Mouse (Mus musculus) erythroblast, embryonic 14.5 days (primary cell): ENCODE measurements around the gene Asb4. TPM values are rescaled to one million over a fixed set of nuclear protein-coding genes. Genes with fewer than 3 reads are reported as not detected.

ENCODE experiments used
- H3K27me3 ChIP-seq: 2 replicates; pipeline ENCODE4 v1.6.1; 2012; ENCODE audit warnings: inconsistent platforms; ENCODE audit not compliant: control insufficient read depth
- H3K36me3 ChIP-seq: 2 replicates; pipeline ENCODE4 v1.6.1; 2012; ENCODE audit warnings: mild to moderate bottlenecking, inconsistent platforms; ENCODE audit not compliant: control insufficient read depth
- H3K4me1 ChIP-seq: 2 replicates; pipeline ENCODE4 v1.6.1; 2012; ENCODE audit warnings: inconsistent platforms; ENCODE audit not compliant: control insufficient read depth
- H3K4me3 ChIP-seq: replicated peaks from 2 replicates; pipeline ENCODE3; 2012; ENCODE audit warnings: moderate library complexity, mild to moderate bottlenecking, inconsistent platforms
- H3K9me3 ChIP-seq: 2 replicates; pipeline ENCODE4 v1.6.1; 2012; ENCODE audit warnings: low read length, inconsistent platforms, mixed read lengths; ENCODE audit not compliant: control insufficient read depth
- GATA1 ChIP-seq: IDR thresholded peaks from 2 replicates; pipeline ENCODE4 v1.6.1; 2012; ENCODE audit warnings: low read length, inconsistent platforms, mixed read lengths
- TAL1 ChIP-seq: IDR thresholded peaks from 3 replicates; pipeline ENCODE4 v1.6.1; 2012; ENCODE audit warnings: low read length, inconsistent platforms, mixed read lengths
- polyA plus RNA-seq: library from polyadenylated mRNA; stranded (reverse); fragments of >175 nt; gene quantifications from 2 replicates; pipeline ENCODE4 v1.2.3, GENCODE M21; 2012

The Asb4 gene
- polyA plus RNA-seq, 1 experiment: not detected

GRCm38 (mm10) chr6:5448396-5448795, 65.2 kb downstream of the Asb4 start:
- no peaks in the 10 kb centered on the region for H3K36me3 ChIP-seq
- H3K27me3 ChIP-seq: no peaks in the 10 kb centered on the region
- H3K4me1 ChIP-seq: peaks cover 2% of the 10 kb centered on the region
- no peaks in the 10 kb centered on the region for H3K9me3 ChIP-seq
- no peak for TF ChIP-seq TAL1
- no peak for TF ChIP-seq GATA1
- no peak overlapping the region for H3K4me3 ChIP-seq

GRCm38 (mm10) chr6:5449878-5450277, 66.7 kb downstream of the Asb4 start:
- TF ChIP-seq TAL1: no peak
- no peak for TF ChIP-seq GATA1
- Histone ChIP-seq H3K4me1 (peaks cover 2% of the 10 kb centered on the region), H3K4me3 (no peak overlapping the region), H3K36me3 (no peaks in the 10 kb centered on the region), H3K9me3 (no peaks in the 10 kb centered on the region), H3K27me3 (no peaks in the 10 kb centered on the region)

- Histone ChIP-seq H3K27me3 (no peaks in the 10 kb centered on the region), H3K9me3 (no peaks in the 10 kb centered on the region), H3K36me3 (no peaks in the 10 kb centered on the region), H3K4me1 (no peaks in the 10 kb centered on the region), H3K4me3 (no peak overlapping the region)
- no peak for TF ChIP-seq GATA1
- TF ChIP-seq TAL1: no peak
Observed at GRCm38 (mm10) chr6:5455836-5456235, 72.7 kb downstream of the Asb4 start.

DNA sequence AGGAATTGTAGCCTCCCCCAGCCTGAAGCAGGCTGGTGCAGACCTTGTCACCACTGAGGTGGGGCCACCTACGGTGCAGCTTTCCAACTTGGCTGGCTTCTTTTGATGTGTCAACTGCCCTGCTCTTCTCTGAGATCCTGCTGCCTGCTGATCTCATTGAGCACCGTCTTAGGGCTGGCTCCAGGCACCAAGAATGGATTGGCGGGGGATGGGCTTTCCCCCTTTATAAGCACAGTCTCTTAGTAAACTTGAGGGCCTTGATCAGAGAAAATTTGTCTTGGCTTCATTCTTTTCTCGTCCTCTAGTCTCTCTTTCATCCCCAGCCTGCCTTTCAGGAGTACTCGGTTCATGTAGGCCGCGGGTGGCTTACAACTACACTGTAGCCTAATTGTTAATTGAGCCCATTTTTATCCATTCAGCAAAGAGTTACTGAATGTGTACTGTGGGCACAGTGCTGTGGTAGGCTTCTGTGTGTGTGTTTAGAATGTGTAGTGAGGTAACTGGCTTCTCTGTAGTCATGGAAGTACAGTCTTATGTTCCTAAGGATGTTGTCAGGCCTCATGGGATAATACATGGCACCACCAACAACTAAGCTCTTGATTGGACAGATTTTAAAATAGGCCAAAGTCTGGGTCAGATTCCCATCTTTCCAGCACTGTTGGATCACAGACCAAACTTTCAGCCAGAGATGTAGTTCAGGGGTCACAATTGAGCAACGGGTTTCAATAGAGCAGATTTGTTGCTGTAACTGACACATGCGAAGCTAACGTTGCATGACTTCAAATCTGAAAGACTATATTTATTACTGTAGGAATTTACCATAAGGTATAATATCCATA, 87.5 kb downstream of the Asb4 start:
- Histone ChIP-seq H3K9me3 (no peaks in the 10 kb centered on the region), H3K36me3 (no peaks in the 10 kb centered on the region), H3K4me1 (no peaks in the 10 kb centered on the region), H3K4me3 (no peak overlapping the region), H3K27me3 (no peaks in the 10 kb centered on the region)
- no peak for TF ChIP-seq GATA1
- TF ChIP-seq TAL1: no peak

- H3K36me3 ChIP-seq: no peaks in the 10 kb centered on the region
- H3K9me3 ChIP-seq: no peaks in the 10 kb centered on the region
- H3K4me3 ChIP-seq: no peak overlapping the region
- TF ChIP-seq TAL1: no peak
- no peak for TF ChIP-seq GATA1
- H3K27me3 ChIP-seq: no peaks in the 10 kb centered on the region
- H3K4me1 ChIP-seq: no peaks in the 10 kb centered on the region
Observed at GRCm38 (mm10) chr6:5472692-5473091, 89.5 kb downstream of the Asb4 start.

GRCm38 (mm10) chr6:5474021-5474420, 90.8 kb downstream of the Asb4 start:
- TF ChIP-seq TAL1 (no peak), GATA1 (no peak)
- no peak overlapping the region for H3K4me3 ChIP-seq
- no peaks in the 10 kb centered on the region for H3K9me3 ChIP-seq
- no peaks in the 10 kb centered on the region for H3K27me3 ChIP-seq
- no peaks in the 10 kb centered on the region for H3K36me3 ChIP-seq
- H3K4me1 ChIP-seq: no peaks in the 10 kb centered on the region

DNA sequence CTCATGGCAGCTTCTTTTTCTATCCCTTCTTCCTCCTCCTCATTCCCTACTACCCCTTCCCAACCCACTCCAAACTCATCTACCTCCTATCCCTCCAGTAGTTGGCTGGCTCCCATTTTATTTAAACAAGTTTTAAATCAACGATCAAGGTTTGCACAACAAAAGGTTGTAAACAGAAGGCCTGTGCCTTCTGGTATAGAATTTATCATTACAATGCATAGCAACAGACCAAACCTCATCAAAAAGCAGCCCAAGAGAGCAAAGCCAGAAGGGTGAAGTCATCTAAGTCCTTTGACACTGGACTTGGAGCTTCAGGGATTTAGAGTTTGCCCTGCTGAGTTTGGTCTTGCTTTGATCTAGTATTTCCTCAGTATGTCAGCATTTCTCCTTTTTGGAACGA, 97.9 kb downstream of the Asb4 start:
- TF ChIP-seq TAL1: no peak
- TF ChIP-seq GATA1: no peak
- Histone ChIP-seq H3K4me3 (no peak overlapping the region), H3K4me1 (no peaks in the 10 kb centered on the region), H3K27me3 (no peaks in the 10 kb centered on the region), H3K9me3 (no peaks in the 10 kb centered on the region), H3K36me3 (no peaks in the 10 kb centered on the region; the same call in 1 of the 2 replicates)

DNA sequence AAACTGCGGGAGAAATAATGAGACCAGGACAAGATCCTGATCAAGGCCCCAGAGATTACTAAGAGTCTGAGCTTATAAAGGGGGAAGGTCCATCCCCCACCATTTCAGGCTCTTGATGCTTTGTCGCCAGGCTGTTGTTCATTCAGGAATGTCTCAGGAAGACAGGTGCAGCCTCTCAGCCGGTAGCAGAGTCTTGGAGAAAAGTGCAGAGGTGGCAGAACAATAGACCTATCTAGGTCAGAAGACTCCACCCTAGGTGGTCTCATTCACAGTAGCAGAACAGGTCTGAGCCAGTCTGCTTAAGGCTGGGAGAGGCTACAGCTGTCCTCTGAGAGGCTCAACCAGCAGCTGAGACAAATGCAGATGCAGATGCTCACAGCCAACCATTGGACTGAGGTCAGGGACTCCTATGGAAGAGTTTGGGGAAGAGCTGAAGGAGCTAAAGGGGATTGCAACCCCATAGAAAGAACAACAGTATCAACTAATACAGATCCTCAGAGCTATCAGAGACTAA, 99.1 kb downstream of the Asb4 start:
- Histone ChIP-seq H3K9me3 (no peaks in the 10 kb centered on the region), H3K36me3 (no peaks in the 10 kb centered on the region; the same call in 1 of the 2 replicates), H3K4me1 (no peaks in the 10 kb centered on the region), H3K27me3 (no peaks in the 10 kb centered on the region), H3K4me3 (no peak overlapping the region)
- TF ChIP-seq TAL1 (no peak), GATA1 (no peak)

Other genes with a start within 250 kb of the Asb4 start
- gene Pon1, start 189.4 kb upstream of the Asb4 start, polyA plus RNA-seq: not detected in 2 replicates
- 0.02 TPM in 1 of 2 replicates, not detected in the other for gene Pon3, start 127.1 kb upstream of the Asb4 start, polyA plus RNA-seq
- gene Pon2, start 84.9 kb upstream of the Asb4 start, polyA plus RNA-seq: 3.5 and 6.4 TPM in 2 replicates
- gene Pdk4, start 112.9 kb downstream of the Asb4 start, polyA plus RNA-seq: not detected in 2 replicates